Mouse (Mus musculus): ENCODE results near the gene Nelfe.
"Not testable (repeated sequence)": the region's sequence is repeated elsewhere in the genome, so short reads cannot be mapped to it uniquely, and the experiment has no call there.

The Nelfe gene

DNA sequence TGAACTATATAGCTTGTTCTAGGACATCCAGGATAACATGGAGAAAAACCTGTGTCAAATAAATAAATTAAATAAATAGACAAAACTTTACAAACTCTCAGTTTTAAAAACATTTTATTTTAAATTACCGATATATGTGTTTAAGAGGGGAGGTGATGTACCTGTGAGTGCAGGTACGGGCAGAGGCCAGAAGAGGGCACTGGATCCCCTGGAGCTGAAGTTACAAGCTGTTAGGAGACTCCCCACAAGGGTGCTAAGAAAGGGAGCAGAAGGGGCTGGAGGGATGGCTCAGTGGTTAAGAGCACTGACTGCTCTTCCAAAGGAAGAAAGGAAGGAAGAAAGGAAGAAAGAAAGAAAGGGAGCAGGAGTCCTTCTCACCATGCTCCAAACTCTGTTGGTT lies 41.2 kb downstream of the Nelfe start:
- in situ Hi-C loops (cut with MseI, MboI): no loop called here

DNA sequence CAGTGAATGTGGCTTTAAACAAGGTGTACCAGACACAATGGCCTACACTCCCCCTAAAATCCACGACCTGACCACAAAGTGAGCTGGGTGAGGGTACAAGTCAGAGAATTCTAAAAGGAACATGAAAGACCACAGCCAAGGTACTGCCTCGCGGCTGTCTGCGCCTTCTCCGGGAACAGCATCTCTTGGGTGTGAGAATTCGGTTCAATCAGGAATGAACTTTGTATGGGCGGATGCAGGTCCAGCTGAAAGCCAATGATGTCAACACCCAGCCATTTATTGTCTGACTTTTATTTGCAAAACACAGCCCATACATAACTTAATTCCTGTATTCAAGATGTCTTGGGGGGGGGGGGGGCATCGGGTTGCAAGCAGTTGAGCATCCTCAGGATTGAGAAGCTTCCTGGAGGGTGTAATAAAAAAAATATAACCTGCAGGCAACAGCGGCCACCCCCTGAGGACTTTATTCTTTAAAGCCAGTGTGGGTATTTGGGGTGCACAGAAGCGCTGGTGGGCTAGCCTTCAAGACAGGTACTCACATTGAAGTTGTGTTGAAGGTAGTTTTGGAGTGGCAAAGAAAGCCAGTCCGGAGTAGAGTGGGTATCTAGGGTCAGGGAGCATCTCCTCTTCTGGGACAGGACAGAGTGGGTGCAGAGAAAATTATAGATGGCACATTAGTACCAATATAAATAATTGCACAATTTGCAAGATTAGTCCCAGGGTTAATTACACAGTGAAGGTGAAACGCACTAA lies 43.1 kb downstream of the Nelfe start:
- in situ Hi-C loops (cut with MseI, MboI): no loop called here

DNA sequence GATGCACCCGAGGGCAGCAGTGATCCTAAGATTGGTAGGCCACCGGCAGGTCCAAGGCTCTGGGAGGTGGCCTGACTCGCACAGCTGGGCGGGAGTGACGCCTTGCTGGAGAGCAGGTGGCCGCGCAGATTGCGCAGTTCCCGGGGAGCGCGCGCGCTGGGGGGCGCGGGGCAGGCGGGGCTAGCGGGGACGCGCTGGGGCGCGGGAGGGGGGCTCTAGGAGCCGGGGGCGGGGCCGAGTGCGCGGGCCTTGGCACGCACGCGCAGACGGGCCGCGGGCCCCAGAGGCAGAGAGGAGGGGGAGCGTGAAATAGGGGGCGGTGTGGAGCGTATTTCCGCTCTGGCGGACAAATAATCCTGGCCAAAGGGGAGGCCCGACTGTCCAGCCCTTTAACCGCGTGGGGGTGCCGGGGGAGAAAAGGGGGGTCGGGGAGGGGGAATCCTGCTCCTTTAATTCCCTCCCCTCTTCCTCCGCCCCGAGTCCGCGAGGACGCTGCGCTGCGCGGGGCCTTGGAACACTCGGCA lies 43.9 kb downstream of the Nelfe start:
- in situ Hi-C loops (cut with MseI, MboI): no loop called here

DNA sequence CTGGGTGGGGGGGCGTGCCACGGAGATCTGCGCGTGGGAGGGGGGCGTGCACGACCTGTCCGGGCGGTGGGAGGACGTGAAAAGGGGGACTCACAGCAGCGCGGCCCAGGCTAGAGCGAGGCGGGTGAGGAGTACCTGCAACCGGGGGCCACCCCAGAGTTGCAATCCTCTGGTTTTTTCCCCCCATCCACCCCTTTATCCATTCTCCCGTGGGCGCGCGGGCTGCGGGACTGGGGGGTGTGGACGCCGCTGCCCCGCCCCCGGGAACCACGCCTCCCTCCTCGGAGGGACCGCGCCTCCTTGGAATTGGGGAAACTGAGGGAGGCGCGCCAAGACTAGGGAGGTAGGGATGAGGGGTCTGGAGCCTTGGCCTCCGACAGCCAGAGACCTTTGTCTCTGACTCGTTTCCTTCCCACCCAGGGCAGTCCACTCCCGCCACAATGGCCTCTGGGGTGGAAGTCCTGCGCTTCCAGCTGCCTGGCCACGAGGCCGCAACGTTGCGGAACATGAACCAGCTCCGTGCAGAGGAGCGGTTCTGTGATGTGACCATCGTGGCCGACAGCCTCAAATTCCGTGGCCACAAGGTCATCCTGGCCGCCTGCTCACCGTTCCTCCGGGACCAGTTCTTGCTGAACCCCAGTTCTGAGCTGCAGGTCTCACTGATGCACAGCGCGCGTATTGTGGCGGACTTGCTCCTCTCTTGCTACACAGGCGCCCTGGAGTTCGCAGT lies 44.8 kb downstream of the Nelfe start:
- in situ Hi-C loops (cut with MseI, MboI): no loop called here

DNA sequence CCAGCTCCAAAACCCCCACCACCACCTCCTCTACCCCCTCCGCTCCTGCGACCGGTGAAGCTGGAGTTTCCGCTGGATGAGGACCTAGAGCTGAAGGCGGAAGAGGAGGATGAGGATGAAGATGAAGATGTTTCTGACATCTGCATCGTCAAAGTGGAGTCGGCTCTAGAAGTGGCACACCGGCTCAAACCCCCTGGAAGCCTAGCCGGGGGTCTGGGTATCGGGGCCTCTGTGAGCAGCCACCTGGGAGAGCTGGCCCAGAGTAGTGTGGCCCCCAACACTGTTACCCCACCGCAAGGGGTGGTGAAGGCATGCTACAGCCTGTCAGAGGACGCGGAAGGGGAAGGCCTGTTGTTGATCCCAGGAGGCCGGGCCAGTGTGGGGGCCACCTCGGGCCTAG lies 45.5 kb downstream of the Nelfe start:
- in situ Hi-C loops (cut with MseI, MboI): no loop called here

DNA sequence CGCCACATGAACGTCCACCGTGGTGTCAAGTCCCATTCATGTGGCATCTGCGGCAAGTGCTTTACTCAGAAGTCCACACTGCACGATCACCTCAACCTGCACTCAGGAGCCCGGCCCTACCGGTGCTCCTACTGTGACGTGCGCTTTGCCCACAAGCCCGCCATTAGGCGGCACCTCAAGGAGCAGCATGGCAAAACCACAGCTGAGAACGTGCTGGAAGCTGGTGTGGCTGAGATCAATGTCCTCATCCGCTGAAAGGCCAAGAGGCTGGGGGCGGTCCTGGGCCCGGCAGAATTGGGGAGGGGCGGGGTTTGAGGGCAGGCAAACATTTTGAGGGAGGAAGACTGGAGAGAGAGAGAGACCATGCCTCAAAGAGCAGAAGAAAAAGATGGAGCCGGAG lies 46.2 kb downstream of the Nelfe start:
- in situ Hi-C loops (cut with MseI, MboI): no loop called here

DNA sequence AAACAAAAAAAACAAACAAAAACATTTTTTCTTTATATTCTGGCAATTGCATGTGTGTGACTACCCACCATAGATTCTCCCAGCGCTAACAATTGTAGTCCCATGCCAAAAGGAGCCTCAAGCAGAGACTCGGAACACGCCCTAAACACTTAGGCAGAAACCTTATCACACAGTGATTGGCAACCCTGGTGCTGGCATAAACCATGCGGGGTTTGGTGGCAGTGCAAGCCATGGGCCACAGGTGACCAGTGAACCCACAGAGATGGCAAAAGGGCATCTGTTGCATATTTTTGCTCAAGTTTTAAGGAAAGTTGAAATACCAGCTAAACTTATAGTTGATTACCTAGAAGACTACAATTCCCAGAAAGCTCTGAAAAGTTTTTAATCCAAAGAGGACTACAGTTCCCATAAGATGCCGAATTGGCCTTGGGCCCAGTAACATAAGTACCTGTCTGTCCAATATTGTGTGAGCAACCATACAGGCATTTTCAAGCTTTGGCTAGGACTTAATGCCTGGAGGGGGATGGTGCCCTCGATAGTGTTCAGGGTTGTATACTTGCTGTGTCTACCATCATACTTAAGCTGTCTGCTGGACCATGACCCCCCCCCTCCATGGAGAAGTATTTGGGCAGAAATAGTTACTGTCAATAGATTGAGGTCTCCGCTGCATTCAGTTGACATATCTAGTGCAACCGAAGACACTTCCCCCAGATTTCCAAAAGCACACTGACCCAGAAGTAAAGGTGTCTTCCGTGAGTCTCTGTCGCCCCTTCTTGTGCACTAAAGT lies 47.4 kb downstream of the Nelfe start:
- in situ Hi-C loops (cut with MseI, MboI): no loop called here

DNA sequence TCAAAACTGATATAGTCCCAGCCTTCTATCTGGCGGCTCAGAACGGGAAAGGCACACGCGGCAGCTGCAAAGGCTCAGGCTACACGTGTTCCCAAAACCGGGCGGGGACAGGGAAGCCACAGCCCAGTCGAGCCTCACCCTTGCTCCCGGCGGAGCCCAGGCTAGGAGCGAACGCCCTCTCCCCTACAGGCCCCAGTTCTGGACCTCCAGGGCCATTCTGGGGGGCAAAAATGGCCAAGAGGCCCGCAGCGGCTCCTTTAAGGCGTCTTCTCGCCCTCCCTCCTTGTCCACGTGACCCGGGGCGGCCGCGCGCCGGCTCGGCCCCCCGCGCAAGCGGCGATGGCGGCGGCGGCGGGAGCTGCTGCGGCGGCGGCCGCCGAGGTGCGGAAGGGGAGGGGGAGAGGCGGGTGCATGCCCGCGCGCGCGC lies 48.0 kb downstream of the Nelfe start, which contains the start of the genes C2 and Ehmt2:
C2 (minus strand) TSS at position 106 of the 427 bp plus-strand sequence.
Ehmt2 (plus strand) TSS at position 310 of the 427 bp plus-strand sequence.
- in situ Hi-C loops (cut with MseI, MboI): no loop called here

DNA sequence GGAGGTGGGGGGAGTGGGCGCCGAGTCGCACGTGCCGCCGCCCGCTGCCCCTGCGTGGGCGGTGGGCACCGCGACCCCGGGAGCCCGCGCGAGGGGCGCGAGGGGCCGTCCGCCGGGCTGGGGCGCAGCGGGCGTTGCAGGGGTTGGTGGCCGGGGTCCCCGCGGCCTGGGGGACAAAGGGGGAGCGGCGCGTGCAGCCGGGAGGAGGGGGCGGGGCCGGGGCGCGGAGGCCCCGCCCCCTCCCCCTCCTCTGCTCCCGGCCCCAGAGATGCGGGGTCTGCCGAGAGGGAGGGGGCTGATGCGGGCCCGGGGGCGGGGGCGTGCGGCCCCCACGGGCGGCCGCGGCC lies 48.5 kb downstream of the Nelfe start:
- in situ Hi-C loops (cut with MseI, MboI): no loop called here

DNA sequence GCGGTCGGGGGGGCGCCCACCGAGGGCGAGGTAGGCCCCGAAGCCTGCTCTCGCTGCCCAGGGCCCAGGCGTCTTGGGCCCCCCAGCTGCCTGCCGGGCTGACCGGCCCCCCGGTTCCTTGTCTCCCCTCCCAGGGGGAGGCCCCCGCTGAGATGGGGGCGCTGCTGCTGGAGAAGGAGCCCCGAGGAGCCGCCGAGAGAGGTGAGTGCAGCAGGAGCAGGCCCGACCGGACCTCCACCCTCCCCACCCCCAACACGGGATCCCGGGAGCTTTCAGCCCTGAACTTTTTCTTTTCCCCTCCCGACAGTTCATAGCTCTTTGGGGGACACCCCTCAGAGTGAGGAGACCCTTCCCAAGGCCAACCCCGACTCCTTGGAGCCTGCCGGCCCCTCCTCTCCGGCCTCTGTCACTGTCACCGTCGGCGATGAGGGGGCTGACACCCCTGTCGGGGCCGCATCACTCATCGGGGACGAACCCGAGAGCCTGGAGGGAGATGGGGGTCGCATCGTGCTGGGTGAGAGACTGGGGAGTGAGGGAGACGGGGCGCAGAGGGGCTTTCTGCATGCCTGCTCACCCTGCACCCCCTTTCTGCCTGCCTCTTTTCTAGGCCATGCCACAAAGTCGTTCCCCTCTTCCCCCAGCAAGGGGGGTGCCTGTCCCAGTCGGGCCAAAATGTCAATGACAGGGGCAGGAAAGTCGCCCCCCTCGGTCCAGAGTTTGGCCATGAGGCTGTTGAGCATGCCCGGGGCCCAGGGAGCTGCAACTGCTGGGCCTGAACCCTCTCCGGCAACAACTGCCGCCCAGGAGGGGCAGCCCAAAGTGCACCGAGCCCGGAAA lies 49.1 kb downstream of the Nelfe start:
- in situ Hi-C loops (cut with MseI, MboI): no loop called here

DNA sequence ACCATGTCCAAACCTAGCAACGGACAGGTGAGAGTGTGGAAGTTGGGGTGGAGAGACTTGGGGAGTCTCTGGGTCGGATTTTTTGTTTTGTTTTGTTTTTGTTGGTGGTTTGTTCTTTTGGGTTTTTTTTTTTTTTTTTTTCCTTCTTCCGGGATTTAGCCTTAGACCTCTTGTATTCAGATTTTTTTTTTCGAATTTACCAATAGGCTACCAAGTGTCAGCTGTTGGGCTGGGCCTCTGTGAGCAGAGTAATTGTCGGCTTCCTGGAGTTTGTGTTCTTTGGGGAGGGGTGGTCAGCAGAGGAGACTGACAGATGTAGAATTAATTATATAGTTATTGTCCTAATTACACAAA lies 49.7 kb downstream of the Nelfe start:
- in situ Hi-C loops (cut with MseI, MboI): no loop called here

DNA sequence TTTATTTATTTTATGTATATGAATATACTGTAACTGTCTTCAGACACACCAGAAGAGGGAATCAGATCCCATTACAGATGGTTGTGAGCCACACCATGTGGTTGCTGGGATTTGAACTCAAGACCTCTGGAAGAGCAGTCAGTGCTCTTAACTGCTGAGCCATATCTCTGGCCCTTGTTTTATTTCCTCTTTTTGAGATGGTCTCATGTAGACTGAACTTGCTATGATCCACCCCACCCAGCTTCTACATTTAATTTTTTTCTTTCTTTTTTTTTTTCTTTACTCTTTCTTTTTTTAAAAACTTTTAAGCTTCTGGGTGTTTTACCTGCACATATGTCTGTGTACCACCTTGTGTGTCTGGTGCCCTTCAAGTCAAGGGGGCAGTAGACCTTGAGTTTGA lies 50.6 kb downstream of the Nelfe start:
- in situ Hi-C loops (cut with MseI, MboI): not testable (repeated sequence)

DNA sequence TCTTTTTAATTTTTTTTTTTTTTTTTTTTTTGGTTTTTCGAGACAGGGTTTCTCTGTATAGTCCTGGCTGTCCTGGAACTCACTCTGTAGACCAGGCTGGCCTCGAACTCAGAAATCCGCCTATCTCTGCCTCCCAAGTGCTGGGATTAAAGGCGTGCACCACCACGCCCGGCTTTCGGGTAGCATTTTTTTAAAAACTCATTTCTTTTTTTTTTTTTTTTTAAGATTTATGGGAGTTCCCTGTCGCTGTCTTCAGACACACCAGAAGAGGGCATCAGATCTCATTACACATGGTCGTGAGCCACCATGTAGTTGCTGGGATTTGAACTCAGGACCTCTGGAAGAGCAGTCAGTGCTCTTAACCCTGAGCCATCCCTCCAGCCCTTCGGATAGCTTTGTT lies 51.8 kb downstream of the Nelfe start:
- in situ Hi-C loops (cut with MseI, MboI): not testable (repeated sequence)

DNA sequence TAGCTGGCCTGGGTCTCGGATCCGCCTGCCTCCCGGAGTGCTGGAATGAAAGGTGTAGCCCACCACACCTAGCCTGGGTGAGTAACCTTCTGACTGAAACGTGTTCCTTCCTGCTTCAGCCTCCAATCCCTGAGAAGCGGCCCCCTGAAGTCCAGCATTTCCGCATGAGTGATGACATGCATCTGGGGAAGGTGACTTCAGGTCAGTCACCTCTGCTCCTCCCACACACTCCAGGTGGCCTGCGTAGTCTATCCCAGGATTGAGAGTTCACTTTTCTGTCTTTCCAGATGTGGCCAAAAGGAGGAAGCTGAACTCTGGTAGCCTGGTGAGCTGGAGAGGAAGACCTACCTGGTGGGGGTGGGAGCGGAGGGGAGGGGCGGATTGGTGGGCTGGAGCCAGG lies 52.7 kb downstream of the Nelfe start:
- in situ Hi-C loops (cut with MseI, MboI): no loop called here

Data from mouse trophoblast stem cell (cell line).